Mouse (Mus musculus): ENCODE data around the gene Slc35f4. TPM values are rescaled to one million over a fixed set of nuclear protein-coding genes. Genes with fewer than 3 reads are reported as not detected.

Slc35f4 gene
- total and polyA plus RNA-seq, 2 experiments from 2014 or later = 25.4 to 25.5 TPM

DNA sequence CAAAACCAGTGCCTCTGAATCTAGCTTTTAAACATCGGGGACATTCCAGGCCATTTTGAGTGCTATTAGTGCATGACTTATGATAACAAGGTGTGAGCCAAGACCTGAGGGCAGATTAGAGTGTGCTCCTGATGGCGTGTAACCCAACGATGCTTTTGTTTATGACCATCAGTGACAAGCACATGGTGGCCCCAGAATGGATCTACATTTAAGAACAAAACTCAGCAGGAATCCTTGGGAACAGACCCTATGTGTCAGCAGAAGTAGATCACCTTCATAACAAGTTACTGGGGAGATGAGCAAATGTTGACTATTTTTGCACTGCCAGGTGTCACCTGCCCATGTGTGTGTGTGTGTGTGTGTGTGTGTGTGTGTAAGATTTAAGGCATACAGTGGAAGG, 218.0 kb downstream of the Slc35f4 start:
- Histone ChIP-seq H3K4me1 (ENCODE audit: insufficient read depth, low read length) (0 out of 2 replicates have a peak, but pooled peaks cover 5% of the 10 kb centered on the region), H3K4me3 (ENCODE audit: low read length) (no peak overlapping the region), H3K9ac (replicated peaks; ENCODE audit: low read length) (no peak overlapping the region), H3K27me3 (ENCODE audit: insufficient read depth, low read length) (no peaks in the 10 kb centered on the region), H3K9me3 (ENCODE audit: low read length) (no peaks in the 10 kb centered on the region), H3K4me2 (ENCODE audit: low read depth, low read length) (no peak overlapping the region), H3K36me3 (ENCODE audit: insufficient read depth, low read length) (no peaks in the 10 kb centered on the region), H3K27ac (no peak overlapping the region)
- no peak for TF ChIP-seq CTCF (IDR thresholded peaks at IDR 0.05; ENCODE audit: low read depth)
- DNase-seq (ENCODE audit: low spot score) (no peak), ATAC-seq (no peak)
- 68% methylated on average over 3 of the region's 3 CpGs for WGBS

DNA sequence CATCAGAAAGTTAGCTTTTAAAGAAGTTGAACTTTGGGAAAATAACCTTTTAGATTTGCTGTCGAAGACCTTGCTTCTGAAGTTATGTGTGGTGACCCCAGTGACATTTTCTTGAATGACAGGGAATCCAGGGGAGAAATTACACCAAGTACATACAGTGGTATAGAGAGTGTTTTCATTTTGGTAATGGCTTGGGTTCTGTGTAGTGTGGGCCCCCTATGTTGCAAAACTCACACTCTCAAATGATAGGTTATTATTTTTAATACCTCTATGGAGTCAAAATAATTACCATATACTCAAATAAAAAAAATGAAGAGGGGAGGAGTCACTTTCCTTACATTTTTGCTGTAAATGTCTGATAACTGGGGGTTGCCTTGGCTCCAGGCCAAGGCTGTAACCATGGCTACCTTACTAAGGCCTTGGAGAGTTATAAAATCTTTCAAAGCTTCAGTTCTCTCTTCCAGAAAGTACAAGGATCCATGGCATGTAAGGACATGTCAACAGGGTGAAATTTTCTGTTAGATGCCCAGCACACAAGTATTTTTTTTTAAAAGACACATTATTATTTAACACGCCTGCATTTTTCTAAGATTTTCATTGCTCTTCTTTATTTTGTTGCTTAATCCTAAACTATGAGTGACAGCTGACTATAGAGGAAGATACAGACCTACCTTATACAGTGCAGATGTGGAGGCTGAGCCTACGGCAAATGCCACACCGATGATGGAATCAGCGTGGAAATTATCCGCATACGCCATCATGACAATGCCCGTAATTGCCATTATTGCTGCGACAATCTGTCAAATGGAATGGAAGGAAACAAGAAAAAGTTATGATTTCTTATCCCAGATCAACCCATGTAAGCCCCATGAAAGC, 220.1 kb downstream of the Slc35f4 start:
- H3K27ac ChIP-seq = no peak overlapping the region
- no peak for DNase-seq (ENCODE audit: low spot score)
- ATAC-seq = no peak
- H3K9me3 ChIP-seq (ENCODE audit: low read length) = no peaks in the 10 kb centered on the region
- WGBS = 72% methylated on average over 9 of the region's 9 CpGs
- H3K4me3 ChIP-seq (ENCODE audit: low read length) = no peak overlapping the region
- no peak overlapping the region for H3K4me2 ChIP-seq (ENCODE audit: low read depth, low read length)
- no peak for TF ChIP-seq CTCF (IDR thresholded peaks at IDR 0.05; ENCODE audit: low read depth)
- H3K4me1 ChIP-seq (ENCODE audit: insufficient read depth, low read length) = peaks cover under 1% of the 10 kb centered on the region; the same call in 1 of the 2 replicates
- H3K27me3 ChIP-seq (ENCODE audit: insufficient read depth, low read length) = no peaks in the 10 kb centered on the region
- H3K9ac ChIP-seq (replicated peaks; ENCODE audit: low read length) = no peak overlapping the region
- H3K36me3 ChIP-seq (ENCODE audit: insufficient read depth, low read length) = no peaks in the 10 kb centered on the region

DNA sequence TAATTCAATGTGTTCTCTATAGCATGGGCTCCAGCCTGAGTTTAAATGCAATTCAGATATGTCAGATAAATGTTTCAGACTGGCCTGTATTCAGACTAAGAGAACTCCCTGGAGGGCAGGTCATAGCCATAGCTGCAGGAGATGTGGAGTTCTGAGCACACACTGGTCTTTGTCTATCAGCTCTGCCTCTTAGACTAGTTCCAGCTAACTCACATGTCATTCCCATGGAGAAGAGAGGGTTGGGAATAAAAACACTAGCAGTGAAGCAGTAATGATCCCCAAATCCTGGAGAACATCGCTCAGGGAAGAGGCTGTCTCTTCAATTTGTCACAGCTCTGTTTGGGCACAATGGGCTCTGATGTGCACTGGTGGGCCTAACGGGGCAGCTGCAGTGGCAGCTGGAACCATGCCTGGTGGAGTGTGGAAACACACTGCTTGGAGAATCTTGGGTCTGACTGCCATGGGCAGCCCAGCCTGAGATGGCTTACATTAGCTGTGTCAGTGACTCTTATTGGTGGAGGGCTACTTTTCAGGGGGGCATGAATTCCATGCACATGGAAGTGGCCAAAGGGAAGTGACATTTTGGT, 223.5 kb downstream of the Slc35f4 start:
- Histone ChIP-seq H3K27me3 (ENCODE audit: insufficient read depth, low read length) (no peaks in the 10 kb centered on the region), H3K4me2 (ENCODE audit: low read depth, low read length) (no peak overlapping the region), H3K27ac (no peak overlapping the region), H3K4me3 (ENCODE audit: low read length) (no peak overlapping the region), H3K4me1 (ENCODE audit: insufficient read depth, low read length) (no peaks in the 10 kb centered on the region; the same call in 1 of the 2 replicates), H3K9ac (replicated peaks; ENCODE audit: low read length) (no peak overlapping the region), H3K9me3 (ENCODE audit: low read length) (no peaks in the 10 kb centered on the region), H3K36me3 (ENCODE audit: insufficient read depth, low read length) (no peaks in the 10 kb centered on the region)
- 29% methylated on average over 2 of the region's 2 CpGs for WGBS
- peak; percentile 59 for DNase-seq (ENCODE audit: low spot score)
- no peak for TF ChIP-seq CTCF (IDR thresholded peaks at IDR 0.05; ENCODE audit: low read depth)
- peak; percentile 89 for ATAC-seq

DNA sequence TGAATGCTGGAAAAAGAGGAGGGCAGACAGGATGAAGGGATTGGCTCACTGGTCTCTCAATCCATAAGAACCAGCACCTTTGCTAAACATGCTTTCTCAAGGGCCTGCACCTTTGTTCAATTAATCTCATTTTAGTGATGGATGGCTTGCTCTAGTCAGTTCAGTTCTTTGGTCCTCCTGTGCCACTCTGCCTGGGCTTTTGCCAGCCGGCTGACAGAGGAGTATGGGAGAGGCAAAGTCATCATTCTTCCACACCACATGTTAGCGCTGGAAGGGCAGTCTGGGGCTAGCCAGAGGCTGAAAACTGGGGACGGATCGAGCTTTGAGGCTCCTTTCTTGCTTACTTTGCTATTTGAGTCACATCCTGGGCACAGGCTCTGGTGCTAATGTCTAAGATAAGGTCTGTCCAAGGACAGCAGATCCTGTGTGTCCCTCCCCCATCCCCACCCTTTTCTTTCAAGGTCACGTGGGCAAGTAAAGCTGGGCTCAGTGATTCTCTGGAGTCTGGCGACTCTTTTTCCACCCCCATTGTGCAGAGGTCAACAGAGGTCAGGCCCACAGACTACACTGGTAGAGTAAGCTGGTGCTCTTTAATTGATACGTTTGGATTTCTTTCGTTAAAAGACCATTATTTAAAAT, 224.7 kb downstream of the Slc35f4 start:
- no peak overlapping the region for H3K4me2 ChIP-seq (ENCODE audit: low read depth, low read length)

DNA sequence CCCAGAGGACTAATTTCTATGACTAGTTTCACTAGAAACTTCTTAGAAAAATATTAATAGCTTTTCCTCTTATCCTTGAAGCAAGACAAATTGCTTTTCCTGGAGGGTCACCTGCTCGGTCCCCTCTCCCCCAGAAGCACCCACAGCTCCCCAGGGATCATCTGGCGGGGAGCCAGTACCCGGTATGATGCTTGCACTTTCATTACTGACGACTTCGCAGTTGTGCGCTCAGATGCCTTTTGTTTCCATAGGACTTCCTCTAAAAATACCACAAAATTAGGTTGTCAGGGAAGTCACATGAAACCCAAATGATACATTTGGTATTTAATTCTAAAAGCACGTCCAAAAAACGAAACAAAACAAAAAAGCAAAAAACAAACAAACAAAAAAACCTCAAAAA, 225.5 kb downstream of the Slc35f4 start:
- no peak overlapping the region for H3K9ac ChIP-seq (replicated peaks; ENCODE audit: low read length)
- H3K4me2 ChIP-seq (ENCODE audit: low read depth, low read length) = no peak overlapping the region
- no peaks in the 10 kb centered on the region; the same call in 1 of the 2 replicates for H3K4me1 ChIP-seq (ENCODE audit: insufficient read depth, low read length)
- no peak for ATAC-seq
- no peak for TF ChIP-seq CTCF (IDR thresholded peaks at IDR 0.05; ENCODE audit: low read depth)
- H3K4me3 ChIP-seq (ENCODE audit: low read length) = no peak overlapping the region
- H3K27me3 ChIP-seq (ENCODE audit: insufficient read depth, low read length) = no peaks in the 10 kb centered on the region
- no peaks in the 10 kb centered on the region for H3K36me3 ChIP-seq (ENCODE audit: insufficient read depth, low read length)
- H3K9me3 ChIP-seq (ENCODE audit: low read length) = no peaks in the 10 kb centered on the region
- WGBS = 44% methylated on average over 8 of the region's 8 CpGs
- no peak overlapping the region for H3K27ac ChIP-seq
- DNase-seq (ENCODE audit: low spot score) = no peak

More for the DNA sequence above, 224.7 kb downstream of the Slc35f4 start:
- Histone ChIP-seq H3K9me3 (ENCODE audit: low read length) (no peaks in the 10 kb centered on the region), H3K36me3 (ENCODE audit: insufficient read depth, low read length) (no peaks in the 10 kb centered on the region), H3K9ac (replicated peaks; ENCODE audit: low read length) (no peak overlapping the region), H3K27me3 (ENCODE audit: insufficient read depth, low read length) (no peaks in the 10 kb centered on the region), H3K4me1 (ENCODE audit: insufficient read depth, low read length) (no peaks in the 10 kb centered on the region; the same call in 1 of the 2 replicates), H3K27ac (no peak overlapping the region), H3K4me3 (ENCODE audit: low read length) (no peak overlapping the region)
- TF ChIP-seq CTCF (IDR thresholded peaks at IDR 0.05; ENCODE audit: low read depth) = no peak
- ATAC-seq (no peak), DNase-seq (ENCODE audit: low spot score) (no peak)
- WGBS = 35% methylated on average over 8 of the region's 8 CpGs

DNA sequence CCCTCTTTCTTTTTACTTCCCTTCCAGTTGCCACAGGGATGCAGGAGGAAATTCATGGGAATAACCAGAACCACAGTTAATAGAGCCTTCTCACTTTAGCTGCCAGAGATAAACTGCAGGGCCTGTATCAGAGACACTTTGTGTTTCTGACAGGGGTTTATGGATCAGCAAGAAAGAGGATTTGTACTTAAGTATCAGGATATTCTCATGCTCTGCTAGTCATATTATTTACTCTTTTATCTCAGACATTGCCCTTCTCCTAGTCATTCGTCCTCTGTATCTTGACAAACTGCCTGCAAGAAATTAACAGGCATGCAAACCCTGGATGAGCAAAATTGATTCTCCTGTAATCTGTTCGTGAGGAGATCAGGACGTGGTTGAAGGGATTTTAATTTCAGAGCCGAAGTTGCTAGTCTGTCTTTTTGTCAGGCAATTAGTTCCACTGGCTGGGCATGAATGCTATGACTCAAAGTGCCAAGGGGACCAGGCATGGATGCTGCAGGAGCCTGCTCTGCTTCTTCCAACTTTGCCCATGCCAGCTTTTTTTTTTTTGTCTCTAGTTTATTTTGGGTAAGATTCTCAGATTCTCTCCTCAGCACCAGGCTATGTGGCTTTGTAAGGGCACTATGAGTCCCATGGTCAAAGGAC, 231.9 kb downstream of the Slc35f4 start:
- TF ChIP-seq CTCF (IDR thresholded peaks at IDR 0.05; ENCODE audit: low read depth) = no peak
- 0 out of 2 replicates have a peak, but pooled peaks cover 3% of the 10 kb centered on the region for H3K4me1 ChIP-seq (ENCODE audit: insufficient read depth, low read length)
- H3K4me2 ChIP-seq (ENCODE audit: low read depth, low read length) = no peak overlapping the region
- DNase-seq (ENCODE audit: low spot score) = peak; percentile 71
- no peaks in the 10 kb centered on the region for H3K36me3 ChIP-seq (ENCODE audit: insufficient read depth, low read length)
- H3K27ac ChIP-seq = 0 out of 2 replicates have a peak overlapping the region, but pooled peaks have one; percentile 27
- peak; percentile 89 for ATAC-seq
- no peak overlapping the region for H3K9ac ChIP-seq (replicated peaks; ENCODE audit: low read length)
- H3K27me3 ChIP-seq (ENCODE audit: insufficient read depth, low read length) = no peaks in the 10 kb centered on the region
- H3K9me3 ChIP-seq (ENCODE audit: low read length) = no peaks in the 10 kb centered on the region
- WGBS = 11% methylated on average over 4 of the region's 4 CpGs
- H3K4me3 ChIP-seq (ENCODE audit: low read length) = no peak overlapping the region
